ENCODE assay signal across 18 mouse cellular contexts in genomic region chr2:60856097-60856496, GRCm38 (mm10).
DNase-seq lines count a peak whose midpoint lies in the region; ATAC-seq and TF ChIP-seq lines count a peak whose summit lies in the region.
"Had no signal": no experiment of that assay in that cellular context is flagged by ENCODE, and none has a peak within 500 bp of the region (broad histone marks: within the 10 kb centered on the region; RNA-seq: fewer than 3 reads in every experiment).

No protein-coding gene starts in this region.

- 49% methylated on average over 2 of the region's 2 CpGs for WGBS in heart, adult 2 months
- WGBS in heart, postnatal 0 days: 74% methylated on average over 2 of the region's 2 CpGs
- 41% methylated on average over 2 of the region's 2 CpGs for WGBS in lung, postnatal 0 days

- H3K4me1 ChIP-seq in heart, adult 2 months (ENCODE audit: control insufficient read depth, insufficient read depth, low read length): peaks cover 15% of the 10 kb centered on the region
- peaks cover 14% of the 10 kb centered on the region for H3K4me1 ChIP-seq in heart, postnatal 0 days (ENCODE audit: control insufficient read depth, insufficient read depth)
- H3K4me1 ChIP-seq in lung, postnatal 0 days (ENCODE audit: insufficient read depth, low read depth, low read length): peaks cover 20% of the 10 kb centered on the region; the same call in 1 of the 2 replicates
- H3K4me1 ChIP-seq: forebrain, embryonic 12.5 days had no signal

- H3K27me3 ChIP-seq in heart, adult 2 months (ENCODE audit: control insufficient read depth, insufficient read depth, low read length): no peaks in the 10 kb centered on the region
- H3K27me3 ChIP-seq in heart, postnatal 0 days (ENCODE audit: control insufficient read depth, insufficient read depth, low read length): no peaks in the 10 kb centered on the region
- no peaks in the 10 kb centered on the region for H3K27me3 ChIP-seq in lung, postnatal 0 days (replicated peaks; ENCODE audit: insufficient read depth, low read length)
- H3K27me3 ChIP-seq: embryonic facial prominence, embryonic 13.5 days; forebrain, embryonic 12.5 days; intestine, embryonic 15.5 days had no signal

- H3K9me3 ChIP-seq in heart, postnatal 0 days (replicated peaks; ENCODE audit: control insufficient read depth, low read length): peaks cover 5% of the 10 kb centered on the region; the same call in 1 of the 2 replicates
- H3K9me3 ChIP-seq in lung, postnatal 0 days (ENCODE audit: low read length): no peaks in the 10 kb centered on the region
- H3K9me3 ChIP-seq: embryonic facial prominence, embryonic 13.5 days; forebrain, embryonic 12.5 days; hindbrain, embryonic 10.5 days; intestine, embryonic 15.5 days had no signal

- no peak overlapping the region for H3K4me3 ChIP-seq in heart, adult 2 months
- H3K4me3 ChIP-seq in heart, postnatal 0 days (ENCODE audit: low read depth, low read length): no peak overlapping the region
- H3K4me3 ChIP-seq in lung, postnatal 0 days (ENCODE audit: low read depth, low read length): no peak overlapping the region
- H3K4me3 ChIP-seq: embryonic facial prominence, embryonic 13.5 days; forebrain, embryonic 12.5 days; hindbrain, embryonic 10.5 days; intestine, embryonic 15.5 days had no signal

- peak overlapping the region; percentile 84 for H3K27ac ChIP-seq in heart, adult 2 months
- peak overlapping the region; percentile 58; the same call in 1 of the 2 replicates for H3K27ac ChIP-seq in heart, postnatal 0 days (ENCODE audit: low read depth)
- H3K27ac ChIP-seq in lung, postnatal 0 days (ENCODE audit: low read length): no peak overlapping the region
- H3K27ac ChIP-seq: forebrain, embryonic 12.5 days; hindbrain, embryonic 10.5 days; hindbrain, embryonic 14.5 days; intestine, embryonic 15.5 days had no signal

- ATAC-seq in heart, postnatal 0 days (ENCODE audit: insufficient read depth, low read depth): no peak
- no peak for ATAC-seq in lung, postnatal 0 days
- ATAC-seq: forebrain, embryonic 16.5 days; intestine, embryonic 15.5 days had no signal

- H3K4me2 ChIP-seq in heart, postnatal 0 days (ENCODE audit: low read depth, low read length): no peak overlapping the region
- H3K4me2 ChIP-seq in lung, postnatal 0 days (replicated peaks; ENCODE audit: low read depth, low read length): no peak overlapping the region
- H3K4me2 ChIP-seq: embryonic facial prominence, embryonic 13.5 days; forebrain, embryonic 12.5 days; hindbrain, embryonic 14.5 days; intestine, embryonic 15.5 days had no signal

- intact Hi-C loops in heart, adult 2 months (cut with DNase I): loop anchor here (5.0 kb wide), 2 partner anchors 44 to 546 kb away; no protein-coding TSS in a partner anchor
- intact Hi-C loops in heart, postnatal 10 days (cut with DNase I): loop anchor here (2.0 kb wide), 1 partner anchor 15 kb away; no protein-coding TSS in a partner anchor

- no peak for TF ChIP-seq EP300 in heart, adult 2 months (IDR thresholded peaks at IDR 0.05; ENCODE audit: insufficient read depth, low read depth, low read length)
- TF ChIP-seq EP300 in heart, postnatal 0 days (IDR thresholded peaks at IDR 0.05; ENCODE audit: low read depth): no peak
- no peak for TF ChIP-seq EP300 in lung, postnatal 0 days (IDR thresholded peaks at IDR 0.05)

- TF ChIP-seq POLR2A in heart, adult 2 months (IDR thresholded peaks at IDR 0.05; ENCODE audit: insufficient read depth, low read depth, low read length): no peak

- peaks cover 35% of the 10 kb centered on the region for H3K36me3 ChIP-seq in heart, adult 2 months (ENCODE audit: control insufficient read depth, insufficient read depth, low read length)
- H3K36me3 ChIP-seq in heart, postnatal 0 days (replicated peaks; ENCODE audit: control insufficient read depth, insufficient read depth, low read length): peaks cover 22% of the 10 kb centered on the region
- no peaks in the 10 kb centered on the region for H3K36me3 ChIP-seq in lung, postnatal 0 days (ENCODE audit: insufficient read depth, low read length)
- H3K36me3 ChIP-seq: forebrain, embryonic 12.5 days had no signal

- H3K79me2 ChIP-seq in heart, adult 2 months (replicated peaks; ENCODE audit: control insufficient read depth, insufficient read depth, low read length): peaks cover 20% of the 10 kb centered on the region

- H3K9ac ChIP-seq in heart, adult 2 months (ENCODE audit: low read depth, low read length): no peak overlapping the region
- no peak overlapping the region for H3K9ac ChIP-seq in heart, postnatal 0 days (replicated peaks; ENCODE audit: low read depth, low read length)
- no peak overlapping the region for H3K9ac ChIP-seq in lung, postnatal 0 days (replicated peaks; ENCODE audit: low read depth)
- H3K9ac ChIP-seq: embryonic facial prominence, embryonic 13.5 days; forebrain, embryonic 12.5 days; hindbrain, embryonic 14.5 days; intestine, embryonic 15.5 days had no signal

- TF ChIP-seq CTCF in heart, adult 2 months (IDR thresholded peaks at IDR 0.05): no peak
- TF ChIP-seq CTCF in heart, postnatal 0 days (IDR thresholded peaks at IDR 0.05; ENCODE audit: low read depth): no peak
- no peak for TF ChIP-seq CTCF in lung, postnatal 0 days (IDR thresholded peaks at IDR 0.05)

- no peak for DNase-seq in heart, adult 2 months
- no peak for DNase-seq in heart, postnatal 10 days
- DNase-seq in heart, postnatal 0 days (ENCODE audit: low spot score): no peak
- no peak for DNase-seq in heart, adult 9 months (ENCODE audit: low spot score in 2 of 2)
- DNase-seq in lung, postnatal 0 days (ENCODE audit: low spot score): peak; percentile 39
- no peak for DNase-seq in lung, postnatal 14 days
- DNase-seq: adrenal gland, adult 2 months; adrenal gland, postnatal 25 days; cerebellum, adult 18-20 months; cerebellum, adult 9-11 months; cerebellum, postnatal 36 days; gastrocnemius, postnatal 14 days had no signal
